Mouse (Mus musculus) C2C12 (cell line): ENCODE results near the gene Fgfr1op2. TPM values are rescaled to one million over a fixed set of nuclear protein-coding genes. Genes with fewer than 3 reads are reported as not detected.

Experiments
- H3K27me3 ChIP-seq: one replicate; pipeline ENCODE4 v1.6.1; 2011; ENCODE audit not compliant: control insufficient read depth, insufficient read depth, insufficient read length
- H3K36me3 ChIP-seq: one replicate; pipeline ENCODE4 v1.6.1; 2011; ENCODE audit not compliant: control insufficient read depth, insufficient read depth
- H3K4me3 ChIP-seq: one replicate; pipeline ENCODE4 v1.5.1; 2011; ENCODE audit warnings: mild to moderate bottlenecking, control low read depth; ENCODE audit not compliant: poor library complexity, insufficient read depth, severe bottlenecking
- H3K79me2 ChIP-seq: one replicate; pipeline ENCODE4 v1.6.1; 2011; ENCODE audit not compliant: control insufficient read depth, insufficient read depth
- H3K79me3 ChIP-seq: one replicate; pipeline ENCODE4 v1.6.1; 2011; ENCODE audit warnings: low read depth, control low read depth
- H3ac ChIP-seq: one replicate; pipeline ENCODE3; 2011; ENCODE audit warnings: low read depth; ENCODE audit not compliant: control insufficient read depth, insufficient read length
- CEBPB ChIP-seq: IDR thresholded peaks from one replicate; pipeline ENCODE4 v1.6.1; 2011; ENCODE audit warnings: low read depth, mild to moderate bottlenecking, control low read depth, moderate library complexity
- CTCF ChIP-seq: IDR thresholded peaks from one replicate; pipeline ENCODE4 v1.5.1; 2011; ENCODE audit not compliant: control insufficient read depth, insufficient read depth, insufficient read length
- FOSL1 ChIP-seq: IDR thresholded peaks from one replicate; pipeline ENCODE4 v1.8.0; 2011; ENCODE audit warnings: mild to moderate bottlenecking, low read length; ENCODE audit not compliant: poor library complexity, insufficient read depth, severe bottlenecking
- MAX ChIP-seq: IDR thresholded peaks from one replicate; pipeline ENCODE4 v1.6.1; 2011; ENCODE audit warnings: mild to moderate bottlenecking, control low read depth
- MYOD1 ChIP-seq: IDR thresholded peaks from one replicate; pipeline ENCODE4 v1.6.1; 2011; ENCODE audit warnings: low read depth; ENCODE audit not compliant: control insufficient read depth, insufficient read length
- MYOG ChIP-seq: IDR thresholded peaks from one replicate; pipeline ENCODE4 v1.6.1; 2011; ENCODE audit not compliant: control insufficient read depth, insufficient read length; ENCODE audit errors: extremely low read depth
- USF1 ChIP-seq: IDR thresholded peaks from one replicate; pipeline ENCODE4 v1.6.1; 2011; ENCODE audit warnings: low read depth, mild to moderate bottlenecking, control low read depth, moderate library complexity
- polyA plus RNA-seq: library from polyadenylated mRNA; unstranded; fragments of >200 nt; fragmentation: generic; extraction: Trizol; gene quantifications from one replicate; pipeline ENCODE4 v1.2.1, GENCODE M21; 2012; ENCODE audit warnings: missing spikeins

Gene Fgfr1op2
- polyA plus RNA-seq, 1 experiment, result 42.4 TPM

GRCm38 (mm10) chr6:146636482-146636881 lies 59.5 kb downstream of the Fgfr1op2 start:
- Histone ChIP-seq H3K36me3 (no peaks in the 10 kb centered on the region), H3K79me3 (no peaks in the 10 kb centered on the region), H3K4me3 (no peak overlapping the region), H3K79me2 (no peaks in the 10 kb centered on the region), H3K27me3 (no peaks in the 10 kb centered on the region), H3ac (no peak overlapping the region)
- no peak for TF ChIP-seq FOSL1
- no peak for TF ChIP-seq CTCF
- no peak for TF ChIP-seq MAX
- TF ChIP-seq MYOG, result no peak
- TF ChIP-seq CEBPB, result no peak
- no peak for TF ChIP-seq MYOD1
- no peak for TF ChIP-seq USF1

DNA sequence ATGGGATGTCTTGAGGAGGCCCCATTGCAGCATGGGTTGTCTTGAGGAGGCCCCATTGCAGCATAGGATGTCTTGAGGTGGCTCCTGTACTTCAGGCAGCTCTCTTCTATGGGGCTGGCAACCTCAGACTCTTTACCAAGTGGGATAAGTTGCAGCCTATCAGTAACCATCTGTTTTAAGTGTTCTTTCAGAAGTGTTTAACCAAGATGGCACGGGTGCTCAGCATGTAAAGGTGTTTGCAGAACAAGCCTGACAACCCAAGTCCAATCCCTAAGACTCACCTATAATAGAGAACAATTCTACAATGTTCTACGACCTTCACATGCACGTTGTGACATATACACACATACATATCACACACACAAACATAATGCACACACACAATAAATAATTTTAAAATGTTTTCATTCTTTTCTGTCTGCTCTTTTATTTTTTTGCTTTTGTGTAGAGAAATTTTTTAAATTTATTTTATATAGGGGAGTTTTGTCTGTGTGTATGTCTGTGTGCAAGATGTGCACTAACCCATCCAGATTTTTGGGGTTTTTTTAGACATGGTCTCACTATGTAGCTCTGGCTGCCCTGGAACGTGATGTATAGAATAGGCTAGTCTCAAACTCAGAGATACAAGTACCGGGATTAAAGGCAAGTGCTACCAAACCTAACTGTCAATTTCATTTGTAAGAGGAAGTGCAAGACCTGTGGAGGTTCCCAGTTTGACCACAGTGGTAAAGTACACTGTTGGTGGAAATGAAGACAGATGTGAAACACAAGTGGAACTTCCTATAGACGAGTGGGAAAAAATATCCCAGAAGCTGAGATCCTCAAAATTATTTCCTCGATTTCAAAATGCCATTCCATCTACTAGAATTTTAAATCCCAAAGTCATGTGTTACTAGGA lies 63.3 kb downstream of the Fgfr1op2 start:
- Histone ChIP-seq H3K27me3 (no peaks in the 10 kb centered on the region), H3K36me3 (no peaks in the 10 kb centered on the region), H3ac (no peak overlapping the region), H3K79me3 (peaks cover 21% of the 10 kb centered on the region), H3K79me2 (peaks cover 27% of the 10 kb centered on the region), H3K4me3 (no peak overlapping the region)
- TF ChIP-seq CTCF (no peak), MAX (no peak), CEBPB (no peak), MYOG (no peak), FOSL1 (no peak), MYOD1 (no peak), USF1 (no peak)

- TF ChIP-seq MAX (no peak), MYOD1 (no peak), FOSL1 (no peak), MYOG (no peak), CTCF (no peak), USF1 (no peak), CEBPB (no peak)
- Histone ChIP-seq H3K4me3 (no peak overlapping the region), H3K79me2 (peaks cover 34% of the 10 kb centered on the region), H3K36me3 (no peaks in the 10 kb centered on the region), H3K27me3 (no peaks in the 10 kb centered on the region), H3ac (no peak overlapping the region), H3K79me3 (peaks cover 22% of the 10 kb centered on the region)
Measured at GRCm38 (mm10) chr6:146640991-146641390, 64.0 kb downstream of the Fgfr1op2 start.

GRCm38 (mm10) chr6:146641621-146642210 lies 64.7 kb downstream of the Fgfr1op2 start:
- Histone ChIP-seq H3K36me3 (no peaks in the 10 kb centered on the region), H3ac (no peak overlapping the region), H3K4me3 (peak overlapping the region; percentile 62), H3K79me2 (peaks cover 41% of the 10 kb centered on the region), H3K79me3 (peaks cover 27% of the 10 kb centered on the region), H3K27me3 (no peaks in the 10 kb centered on the region)
- TF ChIP-seq CEBPB, result no peak
- no peak for TF ChIP-seq USF1
- no peak for TF ChIP-seq FOSL1
- no peak for TF ChIP-seq CTCF
- no peak for TF ChIP-seq MYOG
- no peak for TF ChIP-seq MAX
- no peak for TF ChIP-seq MYOD1

DNA sequence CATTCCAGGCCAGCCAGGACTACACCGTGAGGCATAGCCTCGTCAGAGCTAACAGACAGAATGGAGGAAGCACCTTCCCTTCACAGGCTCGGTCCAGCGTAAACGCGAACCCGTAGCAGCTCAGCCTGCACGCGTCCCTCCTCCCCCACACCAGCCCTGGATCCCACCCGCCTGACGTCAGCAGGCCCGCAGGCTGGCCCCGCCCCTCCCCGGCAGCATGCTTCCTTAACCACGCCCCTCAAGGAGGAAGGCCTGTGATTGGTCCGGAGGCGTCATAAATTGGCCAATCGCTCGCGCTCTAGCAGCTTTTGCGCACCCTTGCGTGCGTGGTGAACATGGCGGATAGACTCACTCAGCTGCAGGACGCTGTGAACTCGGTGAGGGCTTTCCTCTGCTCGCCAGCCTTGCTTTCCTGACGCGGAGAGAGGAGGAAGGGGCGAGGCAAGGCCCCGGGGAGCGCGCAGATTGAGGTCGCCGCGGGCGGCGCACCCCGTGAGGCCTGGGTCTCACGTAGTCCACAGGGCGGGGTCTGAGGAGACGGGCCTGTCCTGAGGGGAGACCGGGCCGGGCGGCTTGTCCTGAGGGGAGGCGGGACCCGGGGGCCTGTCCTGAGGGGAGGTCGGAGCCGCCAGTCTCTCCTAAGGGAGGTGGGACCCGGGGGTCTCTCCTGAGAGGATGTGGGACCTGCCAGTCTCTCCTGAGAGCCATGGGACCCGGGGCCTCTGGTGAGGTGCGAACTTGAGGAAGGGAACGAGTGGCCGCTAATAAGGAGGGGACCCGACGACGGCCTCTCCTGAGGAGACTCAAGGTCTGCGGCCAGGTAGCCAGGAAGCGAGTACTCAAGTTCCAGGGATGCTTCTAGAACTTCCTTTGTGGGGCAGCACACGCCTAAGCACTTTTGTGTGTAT lies 65.5 kb downstream of the Fgfr1op2 start, which contains the start of the genes Med21 and Tm7sf3:
Gene Med21 (plus strand): TSS at position 272 of the 908 bp plus-strand sequence.
Gene Tm7sf3 (minus strand): TSS at position 549 of the 908 bp plus-strand sequence.
- Histone ChIP-seq H3K36me3 (no peaks in the 10 kb centered on the region), H3K27me3 (no peaks in the 10 kb centered on the region)
- TF ChIP-seq FOSL1 (no peak), MAX (peak; percentile 81)

More for the DNA sequence above, 65.5 kb downstream of the Fgfr1op2 start, which contains the start of the genes Med21 and Tm7sf3:
- peak within 1 kb of the TSS; percentile 95 for H3ac ChIP-seq
- peaks cover 29% of the 10 kb centered on the region for H3K79me3 ChIP-seq
- peaks cover 49% of the 10 kb centered on the region for H3K79me2 ChIP-seq
- peak within 1 kb of the TSS; percentile 62 for H3K4me3 ChIP-seq
